ENCODE assay signal across 47 mouse cellular contexts in the genomic region with DNA sequence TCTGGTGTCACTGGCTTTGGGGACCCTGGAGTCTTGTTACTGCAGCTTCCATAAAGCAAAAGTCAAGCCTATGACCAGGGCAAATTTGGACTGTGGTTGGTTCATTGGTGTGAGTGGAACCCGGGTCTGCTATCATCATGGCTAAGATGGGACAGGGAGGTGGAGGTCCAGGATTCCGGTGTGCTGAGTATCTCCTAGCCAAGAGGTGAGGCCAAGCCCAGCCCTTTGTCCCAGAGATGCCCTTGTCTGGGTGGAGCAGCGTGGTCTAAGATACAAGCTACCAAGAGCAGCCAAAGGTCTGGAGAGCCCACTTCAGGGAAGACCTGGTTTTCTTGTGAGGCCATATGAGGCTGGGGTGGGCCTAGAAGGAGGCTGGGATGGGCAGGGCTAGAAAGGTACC. TPM values are rescaled to one million over a fixed set of nuclear protein-coding genes. Genes with fewer than 3 reads are reported as not detected.
"Had no signal": no experiment of that assay in that cellular context is flagged by ENCODE, and none has a peak within 500 bp of the region (broad histone marks: within the 10 kb centered on the region; RNA-seq: fewer than 3 reads in every experiment).

No protein-coding gene starts in this region.

- H3K4me2 ChIP-seq: heart, embryonic 12.5 days; heart, embryonic 15.5 days; hindbrain, embryonic 12.5 days; hindbrain, embryonic 13.5 days; hindbrain, embryonic 14.5 days; hindbrain, embryonic 15.5 days; intestine, embryonic 15.5 days; kidney, embryonic 15.5 days had no signal

- H3K4me3 ChIP-seq: heart, embryonic 10.5 days; heart, embryonic 12.5 days; heart, embryonic 15.5 days; hindbrain, embryonic 10.5 days; hindbrain, embryonic 12.5 days; hindbrain, embryonic 13.5 days; hindbrain, embryonic 15.5 days; intestine, embryonic 15.5 days; kidney, embryonic 15.5 days; layer of hippocampus, adult 2 months; left cerebral cortex, adult 2 months had no signal

- H3K27ac ChIP-seq: hindbrain, embryonic 10.5 days; hindbrain, embryonic 12.5 days; hindbrain, embryonic 13.5 days; hindbrain, embryonic 14.5 days; hindbrain, embryonic 15.5 days; hindbrain, postnatal 0 days; intestine, embryonic 15.5 days; kidney, embryonic 15.5 days; kidney, postnatal 0 days; layer of hippocampus, adult 2 months; left cerebral cortex, adult 2 months had no signal

- DNase-seq: heart, postnatal 14 days; heart, postnatal 36 days; heart, postnatal 4 days; kidney, adult 11 months; kidney, adult 18-20 months; kidney, adult 2 months; kidney, adult 8-10 months; kidney, adult 9 months; kidney, postnatal 10 days; kidney, postnatal 14 days; kidney, postnatal 25 days; kidney, postnatal 36 days; kidney, postnatal 4 days; layer of hippocampus, adult 9-11 months; layer of hippocampus, postnatal 36 days had no signal

- H3K27me3 ChIP-seq: heart, embryonic 15.5 days; hindbrain, embryonic 12.5 days; hindbrain, embryonic 15.5 days; intestine, embryonic 15.5 days; kidney, embryonic 15.5 days had no signal

- H3K36me3 ChIP-seq: heart, embryonic 10.5 days; heart, embryonic 12.5 days; heart, embryonic 15.5 days; hindbrain, embryonic 12.5 days; hindbrain, embryonic 15.5 days; intestine, embryonic 15.5 days had no signal

- H3K4me1 ChIP-seq: hindbrain, embryonic 12.5 days; hindbrain, embryonic 15.5 days had no signal

- H3K9ac ChIP-seq: heart, embryonic 12.5 days; heart, embryonic 15.5 days; hindbrain, embryonic 12.5 days; hindbrain, embryonic 13.5 days; hindbrain, embryonic 14.5 days; hindbrain, embryonic 15.5 days; intestine, embryonic 15.5 days; kidney, embryonic 15.5 days had no signal

- H3K9me3 ChIP-seq: heart, embryonic 10.5 days; heart, embryonic 12.5 days; heart, embryonic 15.5 days; hindbrain, embryonic 10.5 days; hindbrain, embryonic 12.5 days; hindbrain, embryonic 13.5 days; hindbrain, embryonic 15.5 days; intestine, embryonic 15.5 days; kidney, embryonic 15.5 days had no signal

- ATAC-seq: hindbrain, embryonic 16.5 days; inflammation-experienced regulatory T-cells, adult 6 months; intestine, embryonic 15.5 days; intestine, embryonic 16.5 days; intestine, postnatal 0 days had no signal

RNA-seq across cellular contexts. Expression of gene Aqp1, which starts 17.6 kb away (rescaled TPM):
- polyA plus RNA-seq: inflammation-experienced regulatory T-cells, adult 6 months had no signal

RNA-seq across cellular contexts. Expression of gene Ghrhr, which starts 57.5 kb away (rescaled TPM):
- total RNA-seq: heart, postnatal 14 days; heart, postnatal 25 days; heart, postnatal 36 days; heart, postnatal 4 days; hematopoietic stem cell, adult 5-6 weeks; hindbrain, postnatal 0 days; layer of hippocampus, adult 18-20 months; layer of hippocampus, adult 2 months; layer of hippocampus, adult 8-10 months; layer of hippocampus, postnatal 10 days; layer of hippocampus, postnatal 14 days; layer of hippocampus, postnatal 25 days; layer of hippocampus, postnatal 36 days; left cerebral cortex, adult 18-20 months; left cerebral cortex, adult 2 months; left cerebral cortex, adult 8-10 months had no signal
- polyA plus RNA-seq: heart, embryonic 10.5 days; heart, embryonic 12.5 days; heart, embryonic 14.5 days; heart, embryonic 15.5 days; heart, embryonic 16.5 days; heart, postnatal 0 days; hindbrain, embryonic 10.5 days; hindbrain, embryonic 11.5 days; hindbrain, embryonic 12.5 days; hindbrain, embryonic 13.5 days; hindbrain, embryonic 14.5 days; hindbrain, embryonic 15.5 days; hindbrain, embryonic 16.5 days; hindbrain, postnatal 0 days; inflammation-experienced regulatory T-cells, adult 6 months; intestine, postnatal 0 days; kidney, embryonic 14.5 days had no signal
